Mouse (Mus musculus) kidney, postnatal 36 days (tissue): ENCODE results near the gene Prelid1.

ENCODE experiments used
- DNase-seq, 2 experiments: peaks; one replicate each; pipeline ENCODE4 v3.0.0; 2021 to 2022; ENCODE audit warnings: mixed read lengths in 2 of 2

Gene Prelid1

GRCm38 (mm10) chr13:55319931-55320533 is at the start of gene Prelid1:
Gene Prelid1 (plus strand): TSS chr13:55320500.
- peak in 1 of 2 experiments; percentile 46 for DNase-seq

DNA sequence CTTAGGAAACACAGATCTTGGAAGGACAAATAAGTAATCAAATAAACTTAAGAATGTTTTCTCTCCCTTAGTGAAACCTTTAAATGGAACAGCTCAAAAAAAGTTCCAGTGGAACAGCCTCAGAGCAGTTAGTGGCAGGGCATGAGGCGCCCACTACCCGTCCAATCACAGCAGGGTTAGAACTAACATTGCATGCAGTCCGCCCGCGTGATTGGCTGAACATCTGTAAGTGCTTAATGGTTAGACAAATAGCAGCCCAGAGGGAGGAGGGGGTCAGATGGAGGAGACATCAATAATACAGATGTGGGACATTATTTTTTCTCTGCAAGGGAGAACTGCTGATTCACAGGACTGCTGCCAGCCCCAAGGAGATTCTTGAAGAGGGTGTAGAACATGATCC is 43.1 kb upstream of the Prelid1 start:
- DNase-seq: no peak

DNA sequence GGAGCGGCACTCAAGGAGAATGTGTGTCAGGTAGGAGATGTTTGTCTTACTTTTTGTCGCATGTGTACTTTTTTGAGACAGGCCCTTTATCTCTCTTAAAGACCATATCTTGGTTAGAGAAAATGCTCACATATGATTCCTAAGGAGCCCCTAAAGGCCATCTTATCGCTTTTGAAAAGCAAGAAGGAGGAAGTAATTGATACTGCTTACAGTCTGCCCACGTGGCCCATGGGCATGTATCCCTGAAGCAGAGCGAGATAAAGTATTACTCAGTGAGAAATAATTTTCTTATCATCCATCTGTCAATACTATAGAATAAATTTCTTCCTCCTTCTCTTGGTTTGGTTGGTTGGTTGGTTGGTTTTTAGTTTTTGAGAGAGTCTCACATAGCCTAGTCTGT is 42.7 kb upstream of the Prelid1 start:
- DNase-seq: no peak

DNA sequence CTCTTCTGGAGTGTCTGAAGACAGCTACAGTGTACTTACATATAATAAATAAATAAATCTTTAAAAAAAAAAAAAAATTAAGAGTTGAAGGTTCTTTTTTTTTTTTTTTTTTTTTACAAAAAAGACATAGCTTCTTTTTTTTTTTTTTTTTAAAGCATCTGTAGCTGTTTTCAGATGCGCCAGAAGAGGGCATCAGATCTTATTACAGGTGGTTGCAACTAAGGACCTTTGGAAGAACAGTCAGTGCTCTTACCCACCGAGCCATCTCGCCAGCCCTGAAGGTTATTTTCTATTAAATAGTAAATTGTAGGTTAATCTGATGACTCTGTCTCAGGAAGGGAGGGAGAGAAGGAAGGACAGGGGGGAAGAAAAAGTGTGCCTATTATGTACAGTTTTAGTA is 31.4 kb upstream of the Prelid1 start:
- peak in 1 of 2 experiments; percentile 39 for DNase-seq

DNA sequence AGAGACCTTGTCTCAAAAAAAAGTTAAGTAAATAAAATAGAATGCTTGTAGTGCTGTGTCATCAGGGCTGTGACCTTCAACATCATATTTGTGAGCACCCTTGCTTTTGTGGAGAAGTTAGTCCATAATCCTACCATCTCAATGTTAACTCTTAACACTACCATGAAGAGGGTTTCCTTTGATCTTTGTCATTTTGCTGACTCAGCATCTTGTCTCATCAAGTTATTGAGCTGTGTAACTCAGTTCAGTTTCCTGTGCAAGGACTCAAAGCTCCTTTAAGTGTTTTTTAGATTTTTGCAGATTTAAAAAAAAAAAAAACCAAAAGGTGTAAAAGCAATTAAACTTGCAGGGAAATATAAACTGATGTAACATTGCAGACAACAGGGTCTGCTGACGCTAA is 23.5 kb upstream of the Prelid1 start:
- no peak for DNase-seq

DNA sequence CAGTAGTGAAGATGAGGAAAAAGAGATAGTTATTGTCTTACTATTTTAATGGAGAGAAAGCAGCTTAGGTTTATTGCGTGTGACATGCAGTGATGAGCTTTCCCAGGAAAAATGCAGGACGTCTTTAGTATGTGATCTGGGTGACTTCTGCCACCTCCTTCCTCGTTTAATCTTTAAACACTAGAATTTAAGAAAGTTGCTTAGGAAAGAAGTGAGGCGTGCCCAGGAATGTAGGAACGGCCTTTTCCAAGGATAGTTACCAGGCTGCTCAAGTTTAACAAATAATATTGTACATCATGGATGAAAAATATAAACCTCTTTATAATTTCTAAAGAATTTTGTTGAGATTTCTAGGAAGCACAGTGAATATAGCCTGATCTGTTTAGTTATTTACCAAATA is 19.4 kb upstream of the Prelid1 start:
- DNase-seq: peak in 1 of 2 experiments; percentile 33

DNA sequence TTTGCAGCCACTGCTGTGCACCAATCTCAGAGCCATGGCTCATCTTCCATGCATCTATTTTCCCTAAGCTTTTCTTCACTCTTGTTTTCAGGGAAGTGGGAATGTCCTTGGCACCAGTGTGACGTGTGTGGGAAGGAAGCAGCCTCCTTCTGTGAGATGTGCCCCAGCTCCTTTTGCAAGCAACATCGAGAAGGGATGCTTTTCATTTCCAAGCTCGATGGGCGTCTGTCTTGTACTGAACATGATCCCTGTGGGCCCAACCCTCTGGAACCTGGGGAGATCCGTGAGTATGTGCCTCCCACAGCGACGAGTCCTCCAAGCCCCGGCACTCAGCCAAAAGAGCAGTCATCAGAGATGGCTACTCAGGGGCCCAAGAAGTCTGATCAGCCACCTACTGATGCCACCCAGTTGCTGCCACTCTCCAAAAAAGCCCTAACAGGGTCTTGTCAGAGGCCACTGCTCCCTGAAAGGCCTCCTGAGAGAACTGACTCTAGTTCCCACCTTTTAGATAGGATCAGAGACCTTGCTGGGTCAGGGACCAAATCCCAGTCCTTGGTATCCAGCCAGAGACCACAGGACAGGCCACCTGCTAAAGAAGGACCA is 8.2 kb upstream of the Prelid1 start:
- no peak for DNase-seq

GRCm38 (mm10) chr13:55313051-55313450 is 7.2 kb upstream of the Prelid1 start:
- DNase-seq: no peak

GRCm38 (mm10) chr13:55314891-55315412 is 5.3 kb upstream of the Prelid1 start:
- DNase-seq: peak in 1 of 2 experiments; percentile 31

GRCm38 (mm10) chr13:55318351-55318750 is 1.9 kb upstream of the Prelid1 start:
- DNase-seq: no peak

GRCm38 (mm10) chr13:55321434-55322129 is 1.3 kb downstream of the Prelid1 start, which contains the start of gene Rab24:
Gene Rab24 (minus strand): TSS chr13:55321946.
- peak; percentile 91 to 94 for DNase-seq

GRCm38 (mm10) chr13:55322130-55322825 is 2.0 kb downstream of the Prelid1 start:
- peak; percentile 76 to 90 for DNase-seq

DNA sequence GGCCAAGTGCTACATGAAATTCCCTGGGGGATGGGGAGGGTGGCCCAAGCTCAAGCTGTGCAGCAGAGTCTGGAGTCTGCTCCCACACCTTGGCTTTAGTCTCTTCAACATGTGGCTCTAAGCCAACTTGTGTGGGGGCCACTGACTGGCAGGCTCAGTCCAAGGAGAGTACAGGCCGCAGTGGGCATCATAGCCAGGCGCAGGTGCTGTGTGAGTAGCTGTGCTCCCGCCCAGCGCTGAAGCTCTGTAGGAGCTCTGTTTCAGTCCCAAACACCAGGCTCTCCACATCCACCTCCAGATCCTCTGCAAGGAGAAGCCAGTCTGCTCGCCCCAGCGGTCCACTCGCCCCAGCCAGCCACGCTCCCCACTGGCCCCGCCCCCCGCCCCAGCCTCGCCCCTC is 5.3 kb downstream of the Prelid1 start:
- peak in 1 of 2 experiments; percentile 38 for DNase-seq

GRCm38 (mm10) chr13:55327169-55327568 is 6.9 kb downstream of the Prelid1 start:
- DNase-seq: no peak

DNA sequence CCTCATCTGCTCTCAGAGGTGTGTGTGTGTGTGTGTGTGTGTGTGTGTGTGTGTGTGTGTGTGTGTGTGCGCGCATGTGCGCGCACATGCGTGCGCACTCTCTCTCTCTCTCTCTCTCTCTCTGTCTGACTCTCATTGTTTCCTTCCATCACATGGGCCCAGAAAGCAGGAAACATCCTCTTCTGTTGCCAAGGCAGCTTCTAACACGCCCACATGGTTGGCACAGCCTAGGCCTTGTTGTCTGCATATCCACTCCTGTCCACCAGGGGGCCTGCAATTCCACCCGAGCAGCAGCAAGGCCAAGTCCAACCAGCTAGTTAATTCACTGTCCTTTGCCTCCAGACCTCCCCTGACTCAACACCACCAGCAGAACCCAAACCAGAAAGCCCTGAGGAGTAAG is 7.3 kb downstream of the Prelid1 start:
- peak; percentile 90 to 92 for DNase-seq

- DNase-seq: no peak
These were observed 7.9 kb downstream of the Prelid1 start for GRCm38 (mm10) chr13:55328171-55328570.

DNA sequence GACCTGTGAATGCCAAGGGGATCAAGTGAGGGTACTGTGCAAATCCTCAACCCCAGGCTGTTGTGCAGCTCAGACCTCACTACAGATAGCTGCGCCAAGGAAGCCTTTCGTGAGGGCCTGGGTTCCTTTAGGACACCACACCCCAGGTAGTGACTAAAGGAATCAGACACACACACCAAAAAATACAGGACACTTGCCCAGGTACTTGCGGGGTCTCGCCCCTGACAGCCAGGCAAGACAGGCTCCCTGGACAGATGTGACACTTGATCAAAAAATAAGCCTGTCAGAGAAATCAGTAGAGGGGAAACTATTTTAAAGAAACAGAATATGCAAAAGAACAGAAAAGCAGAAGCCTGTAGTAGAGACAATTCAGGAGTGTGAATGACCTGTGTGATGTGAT is 8.3 kb downstream of the Prelid1 start:
- DNase-seq: no peak

- DNase-seq: no peak
These were observed 8.9 kb downstream of the Prelid1 start for GRCm38 (mm10) chr13:55329109-55329682.

- DNase-seq: peak; percentile 78 to 90
These were observed 9.6 kb downstream of the Prelid1 start, which contains the start of gene Mxd3 for GRCm38 (mm10) chr13:55329683-55330566. Gene Mxd3 (minus strand): TSS chr13:55329823.

DNA sequence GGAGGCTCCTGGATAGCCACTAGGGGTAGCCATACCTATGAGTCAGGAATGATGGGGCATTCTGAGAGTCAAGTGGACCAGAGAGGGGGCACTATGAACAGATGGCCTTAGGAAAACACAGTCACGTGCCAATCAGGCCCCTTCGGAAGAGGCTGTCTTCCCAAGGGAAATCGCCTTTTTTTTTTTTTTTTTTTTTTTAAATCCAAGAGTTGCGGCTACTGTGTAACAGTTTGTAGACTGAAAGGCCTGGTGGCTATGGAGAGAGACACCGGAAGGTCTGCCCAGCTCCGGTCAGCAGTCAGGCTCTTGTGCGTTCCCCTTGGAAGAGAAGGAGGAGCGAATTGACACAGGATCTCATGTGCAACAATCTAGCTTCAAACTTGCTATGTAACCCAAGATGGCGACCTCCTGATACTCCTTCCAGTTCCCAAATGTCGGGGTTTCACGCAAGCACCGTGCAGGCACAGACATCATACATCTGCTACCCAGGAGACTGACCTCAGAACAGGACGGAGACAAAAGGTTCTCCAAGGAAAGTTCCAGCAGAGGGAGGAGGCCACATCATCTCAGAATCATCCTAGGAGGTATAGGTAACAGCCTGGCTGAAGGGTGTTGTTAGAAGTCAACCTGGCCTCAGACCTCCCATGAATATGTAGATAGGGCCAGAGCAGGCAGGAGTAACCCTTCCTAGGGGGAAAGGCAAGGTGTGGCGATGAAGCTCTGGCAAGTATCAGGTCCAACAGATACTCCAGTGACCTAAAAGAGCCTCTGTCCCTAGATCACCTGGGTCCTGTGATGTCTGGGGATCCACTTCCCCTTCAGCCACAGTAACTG is 10.5 kb downstream of the Prelid1 start:
- DNase-seq: peak in 1 of 2 experiments; percentile 23

- DNase-seq: no peak
These were observed 12.0 kb downstream of the Prelid1 start for GRCm38 (mm10) chr13:55332331-55332730.
